Mouse (Mus musculus): ENCODE results near the gene Gatd1. TPM values are rescaled to one million over a fixed set of nuclear protein-coding genes. Genes with fewer than 3 reads are reported as not detected.

The Gatd1 gene
- polyA plus RNA-seq, 1 experiment from 2014 or later, result 63.7 TPM

DNA sequence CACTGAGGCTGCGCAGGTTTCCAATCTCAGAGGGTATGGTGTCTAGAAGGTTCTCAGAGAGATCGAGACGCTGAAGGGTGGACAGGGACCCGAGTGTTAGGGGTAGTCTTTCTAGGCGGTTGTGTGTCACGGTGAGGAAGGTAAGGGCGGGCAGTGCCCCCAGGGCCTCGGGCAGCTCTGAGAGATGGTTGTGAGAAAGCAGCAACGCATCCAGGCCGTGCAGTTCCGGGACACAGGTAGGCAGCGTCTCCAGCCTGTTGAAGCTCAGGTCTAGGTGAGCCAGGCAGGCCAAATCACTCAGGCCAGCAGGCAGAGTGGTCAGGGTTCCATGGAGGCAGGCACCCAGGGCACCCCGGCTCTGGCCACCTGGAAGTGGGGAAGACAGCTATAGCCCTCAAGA lies 28.3 kb upstream of the Gatd1 start:
- 93% methylated on average over 13 of the region's 13 CpGs for WGBS
- ATAC-seq (ENCODE audit: low FRiP score, low TSS enrichment), result no peak

DNA sequence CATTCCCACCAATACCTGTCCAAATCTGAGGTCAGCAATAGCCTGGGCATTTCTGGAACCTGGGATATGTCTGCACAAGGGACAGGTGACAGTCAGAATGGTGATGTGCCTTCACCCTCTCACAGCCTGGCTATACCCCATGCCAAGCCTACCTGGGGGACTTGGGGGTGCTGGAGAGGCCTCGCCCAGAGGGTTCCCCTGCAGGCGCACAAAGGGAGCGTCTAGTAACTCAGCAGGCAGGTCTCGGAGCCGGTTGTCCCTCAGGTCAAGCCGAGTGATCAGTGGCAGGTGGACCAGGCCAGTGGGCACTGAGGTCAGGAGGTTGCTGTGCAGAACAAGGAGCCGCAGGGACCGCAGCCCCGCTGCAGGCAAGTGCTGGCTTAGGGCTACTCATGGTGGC lies 27.5 kb upstream of the Gatd1 start:
- H3K9me3 ChIP-seq (ENCODE audit: low read length), result no peaks in the 10 kb centered on the region
- no peaks in the 10 kb centered on the region for H3K27me3 ChIP-seq (ENCODE audit: insufficient read depth, low read length)
- no peak for ATAC-seq (ENCODE audit: low FRiP score, low TSS enrichment)
- H3K4me3 ChIP-seq (ENCODE audit: low read length), result no peak overlapping the region
- peaks cover 29% of the 10 kb centered on the region for H3K4me1 ChIP-seq (ENCODE audit: insufficient read depth, low read length)
- H3K4me2 ChIP-seq (replicated peaks; ENCODE audit: low read depth, low read length), result no peak overlapping the region
- no peak overlapping the region for H3K9ac ChIP-seq (replicated peaks; ENCODE audit: low read length)
- H3K27ac ChIP-seq (ENCODE audit: low read length), result no peak overlapping the region
- WGBS, result 88% methylated on average over 9 of the region's 9 CpGs
- H3K36me3 ChIP-seq (ENCODE audit: insufficient read depth, low read length), result peaks cover 19% of the 10 kb centered on the region; the same call in 1 of the 2 replicates

More for the DNA sequence above, 28.3 kb upstream of the Gatd1 start:
- Histone ChIP-seq H3K27me3 (ENCODE audit: insufficient read depth, low read length) (no peaks in the 10 kb centered on the region), H3K4me2 (replicated peaks; ENCODE audit: low read depth, low read length) (peak overlapping the region; percentile 89), H3K9ac (replicated peaks; ENCODE audit: low read length) (peak overlapping the region; percentile 66), H3K36me3 (ENCODE audit: insufficient read depth, low read length) (peaks cover 19% of the 10 kb centered on the region; the same call in 1 of the 2 replicates), H3K4me3 (ENCODE audit: low read length) (peak overlapping the region; percentile 54; the same call in 1 of the 2 replicates), H3K4me1 (ENCODE audit: insufficient read depth, low read length) (peaks cover 22% of the 10 kb centered on the region), H3K27ac (ENCODE audit: low read length) (no peak overlapping the region), H3K9me3 (ENCODE audit: low read length) (no peaks in the 10 kb centered on the region)

DNA sequence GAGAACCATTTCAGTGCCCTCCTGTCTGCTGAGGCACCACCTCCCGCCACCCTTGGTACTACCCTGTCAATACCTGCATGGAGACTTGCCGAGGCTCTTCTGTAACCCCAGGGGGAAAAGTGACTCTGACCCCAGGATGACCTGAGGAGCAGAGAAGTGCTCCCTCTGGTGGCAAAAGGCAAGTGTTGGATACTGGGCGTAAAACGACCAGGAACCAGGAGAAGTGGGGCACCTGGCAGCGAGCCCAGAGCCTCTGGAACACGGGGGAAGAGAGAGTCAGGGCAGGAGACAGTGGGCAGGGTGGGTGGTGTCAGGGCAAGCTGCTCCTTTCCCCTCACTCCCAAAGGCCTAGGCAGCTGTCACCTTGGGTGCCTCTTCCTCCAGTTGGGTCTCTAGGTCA lies 26.7 kb upstream of the Gatd1 start:
- 36% methylated on average over 6 of the region's 6 CpGs for WGBS
- H3K4me1 ChIP-seq (ENCODE audit: insufficient read depth, low read length), result peaks cover 37% of the 10 kb centered on the region
- no peak for ATAC-seq (ENCODE audit: low FRiP score, low TSS enrichment)
- H3K27me3 ChIP-seq (ENCODE audit: insufficient read depth, low read length), result no peaks in the 10 kb centered on the region
- no peak overlapping the region for H3K9ac ChIP-seq (replicated peaks; ENCODE audit: low read length)
- H3K4me2 ChIP-seq (replicated peaks; ENCODE audit: low read depth, low read length), result no peak overlapping the region
- no peak overlapping the region for H3K27ac ChIP-seq (ENCODE audit: low read length)
- H3K4me3 ChIP-seq (ENCODE audit: low read length), result no peak overlapping the region
- no peaks in the 10 kb centered on the region for H3K9me3 ChIP-seq (ENCODE audit: low read length)
- peaks cover 19% of the 10 kb centered on the region; the same call in 1 of the 2 replicates for H3K36me3 ChIP-seq (ENCODE audit: insufficient read depth, low read length)

DNA sequence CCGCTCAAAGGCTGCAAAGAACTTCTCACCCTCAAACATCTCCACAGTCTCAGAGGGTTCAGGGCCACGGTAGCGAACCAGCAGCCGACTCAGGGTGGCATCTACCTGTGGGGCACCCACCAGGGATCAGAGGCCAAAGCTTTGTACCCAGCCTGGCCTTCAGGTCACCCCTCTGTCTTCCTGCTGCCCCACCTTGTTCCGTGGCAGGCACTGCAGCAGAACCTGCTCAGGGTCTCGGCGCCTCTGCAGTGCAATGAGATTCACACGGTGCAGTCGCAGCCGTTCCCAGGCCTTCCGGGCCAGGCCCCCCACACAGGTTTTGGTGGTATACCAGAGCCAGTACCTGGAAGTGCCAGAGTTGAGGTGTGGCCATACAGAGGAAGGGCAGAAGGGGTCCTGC lies 25.9 kb upstream of the Gatd1 start:
- H3K4me2 ChIP-seq (replicated peaks; ENCODE audit: low read depth, low read length), result no peak overlapping the region
- 95% methylated on average over 11 of the region's 11 CpGs for WGBS
- H3K9me3 ChIP-seq (ENCODE audit: low read length), result no peaks in the 10 kb centered on the region
- H3K27me3 ChIP-seq (ENCODE audit: insufficient read depth, low read length), result no peaks in the 10 kb centered on the region
- H3K4me3 ChIP-seq (ENCODE audit: low read length), result no peak overlapping the region
- peaks cover 43% of the 10 kb centered on the region for H3K4me1 ChIP-seq (ENCODE audit: insufficient read depth, low read length)
- no peak overlapping the region for H3K27ac ChIP-seq (ENCODE audit: low read length)
- no peak overlapping the region for H3K9ac ChIP-seq (replicated peaks; ENCODE audit: low read length)
- H3K36me3 ChIP-seq (ENCODE audit: insufficient read depth, low read length), result peaks cover 19% of the 10 kb centered on the region; the same call in 1 of the 2 replicates
- no peak for ATAC-seq (ENCODE audit: low FRiP score, low TSS enrichment)

DNA sequence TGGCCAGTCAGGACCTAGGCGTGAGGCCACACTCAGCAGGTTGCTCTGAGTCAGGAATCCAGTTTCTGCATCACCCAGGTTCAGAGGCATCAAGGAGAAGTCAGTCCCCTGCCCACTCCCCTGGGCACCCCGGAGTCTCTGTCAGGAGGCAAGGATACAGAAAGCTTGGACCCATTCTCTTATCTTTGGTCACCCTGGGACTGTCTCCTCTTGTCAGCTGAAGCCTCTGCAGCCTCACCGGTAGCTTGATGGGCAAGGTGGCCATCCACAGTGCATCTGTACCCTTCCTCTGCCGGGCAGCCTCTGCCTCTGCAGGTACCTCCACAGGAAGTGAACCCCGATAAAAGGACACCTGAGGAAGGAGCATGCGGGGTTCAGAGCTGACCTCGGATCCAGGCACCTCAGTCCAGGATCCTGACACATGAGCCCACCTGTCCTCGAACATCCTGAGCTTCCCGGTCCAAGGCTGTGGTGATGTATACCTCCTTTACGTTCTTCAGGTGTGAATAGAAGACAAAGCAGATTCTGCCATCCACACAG lies 25.3 kb upstream of the Gatd1 start:
- Histone ChIP-seq H3K4me2 (replicated peaks; ENCODE audit: low read depth, low read length) (no peak overlapping the region), H3K9me3 (ENCODE audit: low read length) (no peaks in the 10 kb centered on the region)

DNA sequence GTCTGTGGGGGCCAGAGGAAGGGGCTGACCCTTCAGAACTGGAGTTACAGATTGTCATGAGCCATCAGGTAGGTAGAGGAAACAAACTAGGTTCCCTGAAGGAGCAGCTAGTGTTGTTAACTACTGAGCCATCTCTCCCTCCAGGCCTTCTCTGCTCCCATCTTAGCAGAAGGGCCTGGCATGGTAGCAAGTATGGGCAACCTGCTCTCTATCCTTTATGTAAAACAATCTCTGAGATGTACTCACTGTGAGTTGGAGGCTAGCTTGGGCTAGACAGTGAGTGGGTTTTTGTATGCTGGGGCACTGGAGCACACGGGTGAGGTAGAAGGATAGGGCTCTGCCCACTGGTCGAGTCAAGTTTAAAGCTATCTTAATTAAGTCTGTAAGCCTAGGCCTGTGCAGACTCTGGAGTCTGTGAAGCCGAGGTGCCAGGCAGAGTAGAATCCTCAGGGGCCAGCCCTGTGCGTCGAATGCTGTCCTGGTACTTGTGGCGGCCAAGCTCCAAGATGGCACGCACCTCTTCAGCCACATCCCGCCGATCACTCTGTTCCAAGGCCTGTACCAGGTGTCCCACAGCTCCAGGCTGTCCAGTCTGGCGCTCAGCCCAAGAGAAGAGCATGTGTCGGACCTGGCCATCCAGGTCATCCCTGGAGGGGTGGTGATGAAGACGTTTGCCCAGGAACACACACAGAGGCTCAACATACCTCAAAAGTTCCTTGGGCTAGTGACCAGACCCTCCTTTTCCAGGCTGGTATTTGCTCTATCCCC lies 24.4 kb upstream of the Gatd1 start:
- no peak for ATAC-seq (ENCODE audit: low FRiP score, low TSS enrichment)
- Histone ChIP-seq H3K4me1 (ENCODE audit: insufficient read depth, low read length) (peaks cover 50% of the 10 kb centered on the region), H3K9me3 (ENCODE audit: low read length) (no peaks in the 10 kb centered on the region), H3K9ac (replicated peaks; ENCODE audit: low read length) (no peak overlapping the region), H3K4me3 (ENCODE audit: low read length) (no peak overlapping the region), H3K27ac (ENCODE audit: low read length) (no peak overlapping the region), H3K4me2 (replicated peaks; ENCODE audit: low read depth, low read length) (no peak overlapping the region), H3K36me3 (ENCODE audit: insufficient read depth, low read length) (peaks cover 22% of the 10 kb centered on the region), H3K27me3 (ENCODE audit: insufficient read depth, low read length) (no peaks in the 10 kb centered on the region)
- WGBS, result 91% methylated on average over 12 of the region's 12 CpGs

More for the DNA sequence above, 25.3 kb upstream of the Gatd1 start:
- no peak overlapping the region for H3K4me3 ChIP-seq (ENCODE audit: low read length)
- H3K4me1 ChIP-seq (ENCODE audit: insufficient read depth, low read length), result peaks cover 49% of the 10 kb centered on the region
- WGBS, result 96% methylated on average over 10 of the region's 10 CpGs
- H3K27ac ChIP-seq (ENCODE audit: low read length), result no peak overlapping the region
- peaks cover 19% of the 10 kb centered on the region; the same call in 1 of the 2 replicates for H3K36me3 ChIP-seq (ENCODE audit: insufficient read depth, low read length)
- no peaks in the 10 kb centered on the region for H3K27me3 ChIP-seq (ENCODE audit: insufficient read depth, low read length)
- no peak for ATAC-seq (ENCODE audit: low FRiP score, low TSS enrichment)
- H3K9ac ChIP-seq (replicated peaks; ENCODE audit: low read length), result no peak overlapping the region

DNA sequence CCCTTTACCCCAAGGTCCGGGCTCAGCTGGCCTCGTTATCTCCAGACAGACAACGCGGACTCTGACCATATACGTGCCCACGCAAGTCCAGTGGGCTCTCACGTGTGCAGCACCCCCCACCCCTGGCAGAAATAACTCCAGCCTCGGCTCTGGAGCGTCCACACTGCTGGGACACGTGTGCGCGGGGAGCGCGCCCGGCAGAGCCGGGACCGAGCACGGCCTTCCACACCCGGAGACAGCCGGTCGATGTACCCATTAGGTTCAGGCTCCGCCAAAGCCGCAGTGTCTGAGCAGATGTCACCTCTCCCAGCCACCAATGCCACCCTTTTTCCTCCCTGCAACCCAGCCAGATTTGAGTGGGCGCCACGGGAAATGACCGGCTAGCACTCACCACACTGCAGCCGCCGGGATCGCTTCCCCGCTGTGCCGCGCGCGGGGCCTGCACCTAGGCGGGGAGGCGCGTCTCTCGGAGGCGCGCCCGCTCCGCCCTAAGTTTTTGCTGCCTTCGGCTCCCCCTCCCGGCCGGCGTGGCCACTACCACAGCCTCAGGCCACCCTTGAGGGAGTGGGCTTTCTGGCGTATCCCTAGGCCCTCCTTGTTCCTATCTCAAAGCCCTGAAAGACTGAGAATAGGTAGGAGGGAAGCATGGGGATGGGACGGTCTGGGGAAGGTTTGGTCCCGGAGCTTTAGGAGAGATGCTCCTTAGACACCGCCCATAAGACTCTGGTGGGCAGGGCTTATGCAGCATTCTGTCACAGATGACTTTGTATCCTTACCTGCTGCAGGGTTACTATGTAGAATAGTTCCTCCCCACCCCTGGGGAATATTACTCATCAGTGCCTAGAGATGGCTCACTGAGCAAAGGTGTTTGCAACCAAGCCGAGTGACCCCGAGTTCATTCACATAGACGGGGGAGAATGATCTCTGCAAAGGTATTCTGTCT lies 23.5 kb upstream of the Gatd1 start, which contains the start of gene Slc25a22:
Slc25a22 (minus strand) TSS at position 715 of the 943 bp plus-strand sequence.
- peak within 1 kb of the TSS; percentile 58 for H3K4me3 ChIP-seq (ENCODE audit: low read length)
- peak within 1 kb of the TSS; percentile 93 for H3K4me2 ChIP-seq (replicated peaks; ENCODE audit: low read depth, low read length)
- no peak within 1 kb of the TSS for H3K27ac ChIP-seq (ENCODE audit: low read length)
- ATAC-seq (ENCODE audit: low FRiP score, low TSS enrichment), result peak; percentile 69
- peak within 1 kb of the TSS; percentile 77 for H3K9ac ChIP-seq (replicated peaks; ENCODE audit: low read length)
- no peaks in the 10 kb centered on the region for H3K27me3 ChIP-seq (ENCODE audit: insufficient read depth, low read length)
- peaks cover 29% of the 10 kb centered on the region for H3K36me3 ChIP-seq (ENCODE audit: insufficient read depth, low read length)
- peaks cover 41% of the 10 kb centered on the region for H3K4me1 ChIP-seq (ENCODE audit: insufficient read depth, low read length)
- H3K9me3 ChIP-seq (ENCODE audit: low read length), result no peaks in the 10 kb centered on the region
- 6% methylated on average over 53 of the region's 53 CpGs for WGBS

DNA sequence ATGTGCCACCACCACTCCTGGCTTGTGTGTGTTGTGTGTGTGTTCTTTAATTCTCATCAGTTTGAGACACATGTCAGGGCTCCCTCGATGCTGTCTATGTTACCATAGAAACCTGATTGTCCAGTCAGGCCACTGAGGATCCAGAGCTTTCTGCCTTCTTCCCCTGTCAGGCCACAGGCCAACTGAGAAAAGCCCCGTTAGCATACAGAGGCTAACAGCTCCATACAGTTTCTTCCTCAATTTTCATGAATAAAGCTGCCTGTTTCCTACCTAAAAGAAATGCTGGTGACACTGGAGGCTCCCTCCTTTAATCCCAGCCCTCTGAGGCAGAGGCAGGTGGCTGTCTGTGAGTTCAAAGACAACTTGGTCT lies 22.6 kb upstream of the Gatd1 start:
- peak overlapping the region; percentile 58 for H3K4me3 ChIP-seq (ENCODE audit: low read length)
- no peaks in the 10 kb centered on the region for H3K9me3 ChIP-seq (ENCODE audit: low read length)
- WGBS, result 55% methylated on average over 2 of the region's 2 CpGs
- no peaks in the 10 kb centered on the region for H3K27me3 ChIP-seq (ENCODE audit: insufficient read depth, low read length)
- H3K36me3 ChIP-seq (ENCODE audit: insufficient read depth, low read length), result peaks cover 38% of the 10 kb centered on the region
- peak overlapping the region; percentile 93 for H3K4me2 ChIP-seq (replicated peaks; ENCODE audit: low read depth, low read length)
- ATAC-seq (ENCODE audit: low FRiP score, low TSS enrichment), result no peak
- H3K9ac ChIP-seq (replicated peaks; ENCODE audit: low read length), result peak overlapping the region; percentile 77
- no peak overlapping the region for H3K27ac ChIP-seq (ENCODE audit: low read length)
- peaks cover 32% of the 10 kb centered on the region for H3K4me1 ChIP-seq (ENCODE audit: insufficient read depth, low read length)

DNA sequence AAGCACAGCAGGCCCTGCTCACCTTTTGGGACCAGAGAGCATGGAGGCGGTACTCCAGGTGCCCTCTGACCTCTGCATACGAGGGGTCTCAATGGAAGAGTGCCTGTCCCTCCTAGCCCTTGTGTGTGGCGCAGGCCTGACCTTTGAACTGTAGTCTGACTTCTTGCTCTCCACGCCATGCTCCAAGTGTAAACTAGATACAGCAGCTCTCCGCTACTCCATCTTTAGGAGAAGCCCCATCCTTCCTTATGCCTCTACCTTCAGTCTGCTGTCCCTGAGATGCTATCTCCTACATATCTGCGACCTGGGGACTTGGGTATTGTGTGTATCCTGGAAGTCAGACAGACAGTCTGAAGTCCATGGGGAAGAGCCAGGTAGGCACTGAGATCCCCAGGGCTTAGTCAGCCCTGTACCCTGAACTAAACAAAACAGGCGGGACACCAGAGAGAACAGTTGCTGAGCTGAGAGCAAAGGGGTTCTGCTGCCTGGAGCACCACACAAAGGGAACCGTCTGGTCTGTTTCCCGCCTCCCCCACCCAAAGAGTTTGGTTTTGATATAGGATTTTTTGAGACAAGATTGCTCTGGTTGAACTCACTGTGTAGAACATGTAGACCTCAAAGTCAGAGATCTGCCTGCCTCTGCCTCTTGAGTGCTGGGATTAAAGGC lies 22.1 kb upstream of the Gatd1 start:
- Histone ChIP-seq H3K4me2 (replicated peaks; ENCODE audit: low read depth, low read length) (peak overlapping the region; percentile 87; the same call in 1 of the 2 replicates), H3K27me3 (ENCODE audit: insufficient read depth, low read length) (no peaks in the 10 kb centered on the region), H3K27ac (ENCODE audit: low read length) (no peak overlapping the region), H3K9ac (replicated peaks; ENCODE audit: low read length) (no peak overlapping the region), H3K9me3 (ENCODE audit: low read length) (no peaks in the 10 kb centered on the region), H3K36me3 (ENCODE audit: insufficient read depth, low read length) (peaks cover 43% of the 10 kb centered on the region), H3K4me1 (ENCODE audit: insufficient read depth, low read length) (peaks cover 32% of the 10 kb centered on the region), H3K4me3 (ENCODE audit: low read length) (0 out of 2 replicates have a peak overlapping the region, but pooled peaks have one; percentile 57)
- no peak for ATAC-seq (ENCODE audit: low FRiP score, low TSS enrichment)
- 78% methylated on average over 9 of the region's 9 CpGs for whole genome bisulfite sequencing

Measured in kidney, embryonic 16.5 days (tissue).